Mouse (Mus musculus) megakaryocyte, embryonic 14.5 days (primary cell): ENCODE results near the gene Adk. TPM values are rescaled to one million over a fixed set of nuclear protein-coding genes. Genes with fewer than 3 reads are reported as not detected.

Experiments
- H3K27me3 ChIP-seq: replicated peaks from 2 replicates; pipeline ENCODE3; 2012; ENCODE audit warnings: inconsistent platforms
- H3K36me3 ChIP-seq: replicated peaks from 2 replicates; pipeline ENCODE3; 2012; ENCODE audit warnings: low read length, inconsistent platforms, mixed read lengths
- H3K4me1 ChIP-seq: 2 replicates; pipeline ENCODE4 v1.6.1; 2012; ENCODE audit warnings: inconsistent platforms
- H3K4me3 ChIP-seq: replicated peaks from 2 replicates; pipeline ENCODE3; 2012; ENCODE audit warnings: moderate library complexity, mild to moderate bottlenecking, inconsistent platforms
- H3K9me3 ChIP-seq: 2 replicates; pipeline ENCODE4 v1.6.1; 2012; ENCODE audit warnings: inconsistent platforms
- FLI1 ChIP-seq: IDR thresholded peaks from 2 replicates; pipeline ENCODE4 v1.6.1; 2012; ENCODE audit warnings: low read length, inconsistent platforms, mixed read lengths
- GATA1 ChIP-seq: IDR thresholded peaks from 3 replicates; pipeline ENCODE4 v1.6.1; 2012; ENCODE audit warnings: mixed read lengths, low read length, inconsistent platforms, borderline replicate concordance
- polyA plus RNA-seq: library from polyadenylated mRNA; stranded (reverse); fragments of >175 nt; gene quantifications from 2 replicates; pipeline ENCODE4 v1.2.3, GENCODE M21; 2012; ENCODE audit warnings: low replicate concordance; ENCODE audit not compliant: insufficient read depth

Gene Adk
- polyA plus RNA-seq, 1 experiment: 2.1 TPM

GRCm38 (mm10) chr14:21281506-21281905, 229.1 kb downstream of the Adk start:
- TF ChIP-seq GATA1 (no peak), FLI1 (no peak)
- H3K4me3 ChIP-seq: no peak overlapping the region
- no peaks in the 10 kb centered on the region for H3K9me3 ChIP-seq

GRCm38 (mm10) chr14:21284116-21284515, 231.7 kb downstream of the Adk start:
- no peak overlapping the region for H3K4me3 ChIP-seq
- H3K9me3 ChIP-seq: no peaks in the 10 kb centered on the region
- H3K4me1 ChIP-seq: peaks cover 8% of the 10 kb centered on the region
- no peaks in the 10 kb centered on the region for H3K36me3 ChIP-seq
- TF ChIP-seq FLI1 (no peak), GATA1 (no peak)
- H3K27me3 ChIP-seq: no peaks in the 10 kb centered on the region

More at GRCm38 (mm10) chr14:21281506-21281905, 229.1 kb downstream of the Adk start:
- Histone ChIP-seq H3K4me1 (peaks cover 15% of the 10 kb centered on the region), H3K27me3 (no peaks in the 10 kb centered on the region), H3K36me3 (no peaks in the 10 kb centered on the region)

GRCm38 (mm10) chr14:21284847-21285246, 232.5 kb downstream of the Adk start:
- no peak for TF ChIP-seq GATA1
- TF ChIP-seq FLI1: no peak
- H3K36me3 ChIP-seq: no peaks in the 10 kb centered on the region
- H3K9me3 ChIP-seq: no peaks in the 10 kb centered on the region
- no peak overlapping the region for H3K4me3 ChIP-seq
- peaks cover 7% of the 10 kb centered on the region; the same call in 1 of the 2 replicates for H3K4me1 ChIP-seq
- no peaks in the 10 kb centered on the region for H3K27me3 ChIP-seq

- no peak for TF ChIP-seq GATA1
- TF ChIP-seq FLI1: no peak
- no peaks in the 10 kb centered on the region for H3K9me3 ChIP-seq
- H3K4me3 ChIP-seq: no peak overlapping the region
- no peaks in the 10 kb centered on the region for H3K36me3 ChIP-seq
- H3K4me1 ChIP-seq: no peaks in the 10 kb centered on the region
- no peaks in the 10 kb centered on the region for H3K27me3 ChIP-seq
These were observed 233.9 kb downstream of the Adk start for GRCm38 (mm10) chr14:21286274-21286673.

- no peak for TF ChIP-seq FLI1
- TF ChIP-seq GATA1: no peak
- no peaks in the 10 kb centered on the region for H3K27me3 ChIP-seq
- H3K4me3 ChIP-seq: no peak overlapping the region
- H3K9me3 ChIP-seq: no peaks in the 10 kb centered on the region
- H3K4me1 ChIP-seq: no peaks in the 10 kb centered on the region
- no peaks in the 10 kb centered on the region for H3K36me3 ChIP-seq
These were observed 235.5 kb downstream of the Adk start for GRCm38 (mm10) chr14:21287726-21288442.

- Histone ChIP-seq H3K4me1 (peaks cover 15% of the 10 kb centered on the region), H3K9me3 (no peaks in the 10 kb centered on the region), H3K36me3 (no peaks in the 10 kb centered on the region), H3K4me3 (no peak overlapping the region), H3K27me3 (no peaks in the 10 kb centered on the region)
- TF ChIP-seq GATA1: no peak
- TF ChIP-seq FLI1: no peak
These were observed 247.4 kb downstream of the Adk start for GRCm38 (mm10) chr14:21299743-21300142.

- Histone ChIP-seq H3K4me1 (peaks cover 9% of the 10 kb centered on the region), H3K27me3 (no peaks in the 10 kb centered on the region), H3K36me3 (no peaks in the 10 kb centered on the region), H3K9me3 (no peaks in the 10 kb centered on the region), H3K4me3 (no peak overlapping the region)
- TF ChIP-seq GATA1: no peak
- TF ChIP-seq FLI1: no peak
These were observed 252.4 kb downstream of the Adk start for GRCm38 (mm10) chr14:21304815-21305214.

GRCm38 (mm10) chr14:21308349-21308936, 256.1 kb downstream of the Adk start:
- TF ChIP-seq FLI1 (no peak), GATA1 (no peak)
- Histone ChIP-seq H3K4me3 (no peak overlapping the region), H3K9me3 (no peaks in the 10 kb centered on the region), H3K4me1 (peaks cover 11% of the 10 kb centered on the region), H3K27me3 (no peaks in the 10 kb centered on the region), H3K36me3 (no peaks in the 10 kb centered on the region)

- Histone ChIP-seq H3K27me3 (no peaks in the 10 kb centered on the region), H3K9me3 (no peaks in the 10 kb centered on the region), H3K36me3 (no peaks in the 10 kb centered on the region), H3K4me1 (peaks cover 18% of the 10 kb centered on the region), H3K4me3 (no peak overlapping the region)
- TF ChIP-seq FLI1 (no peak), GATA1 (no peak)
These were observed 258.2 kb downstream of the Adk start for GRCm38 (mm10) chr14:21310530-21310929.

- H3K27me3 ChIP-seq: no peaks in the 10 kb centered on the region
- TF ChIP-seq GATA1: no peak
- TF ChIP-seq FLI1: no peak
- H3K4me1 ChIP-seq: peaks cover 22% of the 10 kb centered on the region
- no peak overlapping the region for H3K4me3 ChIP-seq
- H3K36me3 ChIP-seq: peaks cover 4% of the 10 kb centered on the region
- no peaks in the 10 kb centered on the region for H3K9me3 ChIP-seq
These were observed 261.4 kb downstream of the Adk start for GRCm38 (mm10) chr14:21313561-21314342.

GRCm38 (mm10) chr14:21314466-21314865, 262.1 kb downstream of the Adk start:
- Histone ChIP-seq H3K4me3 (no peak overlapping the region), H3K9me3 (no peaks in the 10 kb centered on the region), H3K36me3 (peaks cover 8% of the 10 kb centered on the region), H3K4me1 (peaks cover 22% of the 10 kb centered on the region), H3K27me3 (no peaks in the 10 kb centered on the region)
- TF ChIP-seq GATA1 (no peak), FLI1 (no peak)
